Mouse (Mus musculus): ENCODE measurements around the gene Tm9sf1.
A peak's percentile ranks its signal among the peaks of the same experiment; 100 is the strongest.

Tm9sf1 gene

DNA sequence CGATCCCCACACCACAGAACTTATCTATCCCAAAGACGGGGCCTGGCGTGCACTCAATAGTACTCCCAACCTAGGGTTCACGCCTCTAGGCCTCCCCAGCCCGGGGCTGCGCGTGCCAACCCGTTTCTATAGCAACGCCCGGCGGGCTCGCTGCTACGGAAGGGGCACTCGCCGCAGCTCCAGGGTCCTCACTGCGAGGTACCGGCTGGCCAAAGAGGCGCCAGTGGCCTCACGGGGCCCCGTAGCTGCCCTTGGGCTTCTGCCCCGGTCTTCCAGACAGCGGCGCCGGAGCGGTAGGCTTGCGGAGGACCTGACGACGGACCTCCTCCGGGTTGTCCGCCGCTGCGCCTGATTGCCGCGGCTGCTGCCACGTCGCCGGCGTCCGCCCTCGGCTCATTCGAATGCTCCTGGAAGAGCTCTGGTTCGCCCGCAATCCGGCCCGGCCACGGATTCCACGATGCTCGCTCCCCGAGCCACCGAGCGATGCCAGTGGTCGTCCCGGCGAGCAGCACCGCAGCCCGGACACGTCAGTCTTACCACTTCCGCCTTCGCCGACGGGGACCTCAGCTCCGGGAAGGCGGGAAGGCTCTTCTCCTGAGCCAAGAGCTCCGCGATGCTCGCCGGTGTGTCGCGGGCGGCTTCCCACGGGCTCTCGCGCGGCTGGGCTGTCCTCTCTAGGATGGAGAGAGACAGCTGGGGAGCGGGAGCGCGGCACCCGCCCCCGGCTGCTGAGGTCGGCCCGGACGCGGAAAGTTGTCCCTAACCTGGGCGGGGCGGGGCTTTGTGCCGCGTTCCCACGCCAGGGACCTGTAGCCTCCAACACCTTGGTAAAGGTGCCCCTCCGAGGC, at the start of gene Tm9sf1:
TSS of gene Tm9sf1 (minus strand) at position 747 of the 848 bp plus-strand sequence.
- peak; percentile 50 for DNase-seq (ENCODE audit: low read depth, low spot score)

DNA sequence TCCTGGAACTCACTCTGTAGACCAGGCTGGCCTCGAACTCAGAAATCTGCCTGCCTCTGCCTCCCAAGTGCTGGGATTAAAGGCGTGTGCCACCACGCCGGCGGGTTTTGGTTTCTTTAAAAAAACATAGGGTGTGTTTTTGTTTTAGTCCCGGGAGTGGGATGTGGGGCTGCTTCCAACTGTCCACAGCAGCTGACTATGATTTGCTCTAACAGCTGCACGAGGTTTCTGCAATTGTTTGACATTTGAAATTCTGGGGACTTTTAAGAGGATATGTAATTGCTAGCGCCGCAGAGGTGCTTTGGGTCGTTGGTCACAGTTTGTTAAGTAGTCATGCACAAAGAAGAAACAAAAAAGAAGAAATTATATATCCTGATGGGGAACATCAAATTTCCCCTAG, 45.8 kb upstream of the Tm9sf1 start:
- no peak for DNase-seq (ENCODE audit: low read depth, low spot score)

DNA sequence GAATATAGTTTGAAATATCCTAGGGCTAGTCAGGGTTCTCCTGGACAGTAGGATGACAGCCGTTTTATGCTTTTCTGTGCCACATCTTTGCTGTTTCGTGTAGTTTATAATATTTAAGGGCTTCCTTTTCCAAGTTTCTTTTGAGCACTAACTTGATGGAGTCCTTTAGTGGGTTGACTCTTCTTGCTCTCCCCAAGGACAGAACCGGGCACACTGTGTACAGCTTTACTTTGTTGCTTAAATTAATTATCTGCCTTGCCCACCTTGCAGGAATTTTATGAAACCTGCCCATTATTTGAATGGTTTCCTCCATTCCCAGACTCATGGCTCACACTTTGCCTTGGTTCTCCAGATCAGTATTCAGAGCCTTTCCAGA, 38.5 kb upstream of the Tm9sf1 start:
- no peak for DNase-seq (ENCODE audit: low read depth, low spot score)

DNA sequence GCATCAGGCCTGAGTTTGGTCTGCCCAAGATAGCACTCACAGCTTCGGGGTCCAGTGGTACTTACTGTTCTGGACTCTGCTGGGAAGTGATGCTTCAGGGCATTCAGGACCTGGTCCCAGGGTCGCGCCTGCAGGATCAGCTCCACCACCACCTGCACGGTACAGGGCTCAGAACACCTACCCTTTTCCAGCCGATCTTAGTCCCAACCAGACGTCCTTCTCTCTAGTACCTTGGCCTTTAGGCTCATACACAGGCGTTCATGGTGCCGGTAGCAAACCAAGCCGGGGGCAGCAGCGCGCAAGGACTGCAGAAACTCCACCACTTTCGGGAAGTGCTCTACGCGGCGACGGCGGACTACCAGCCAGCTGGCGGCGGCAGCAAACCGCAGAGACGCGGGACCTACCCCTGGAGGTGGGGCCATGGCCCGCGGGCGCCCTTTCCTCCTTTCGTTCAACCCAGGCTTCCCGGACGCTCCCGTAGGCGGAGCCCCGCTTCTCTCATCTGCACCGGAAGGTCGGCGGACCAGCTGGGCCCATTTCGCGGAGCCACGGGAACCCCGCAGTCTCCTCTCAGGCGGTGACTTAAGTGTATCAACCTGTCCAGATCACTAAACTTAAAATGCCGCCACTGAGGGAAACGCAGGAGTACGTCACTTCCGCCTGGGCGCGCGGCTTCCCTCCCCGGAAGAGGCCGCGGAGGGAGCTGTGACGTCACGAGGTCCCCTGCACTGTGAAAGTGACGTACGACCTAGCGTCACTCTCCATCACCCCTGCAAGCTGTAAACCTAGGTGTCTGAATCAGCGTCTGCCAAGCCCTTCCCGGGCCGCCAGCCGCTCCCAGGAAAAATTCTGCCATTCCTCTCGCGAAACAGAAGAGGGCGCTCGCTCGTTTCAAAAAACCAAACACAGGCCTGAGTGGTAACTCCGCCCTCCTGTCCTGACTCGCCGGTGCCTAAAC, 37.8 kb upstream of the Tm9sf1 start, which contains the start of gene Tinf2:
TSS of gene Tinf2 (minus strand) at position 661 of the 958 bp plus-strand sequence.
- peak; percentile 96 for DNase-seq (ENCODE audit: low read depth, low spot score)

DNA sequence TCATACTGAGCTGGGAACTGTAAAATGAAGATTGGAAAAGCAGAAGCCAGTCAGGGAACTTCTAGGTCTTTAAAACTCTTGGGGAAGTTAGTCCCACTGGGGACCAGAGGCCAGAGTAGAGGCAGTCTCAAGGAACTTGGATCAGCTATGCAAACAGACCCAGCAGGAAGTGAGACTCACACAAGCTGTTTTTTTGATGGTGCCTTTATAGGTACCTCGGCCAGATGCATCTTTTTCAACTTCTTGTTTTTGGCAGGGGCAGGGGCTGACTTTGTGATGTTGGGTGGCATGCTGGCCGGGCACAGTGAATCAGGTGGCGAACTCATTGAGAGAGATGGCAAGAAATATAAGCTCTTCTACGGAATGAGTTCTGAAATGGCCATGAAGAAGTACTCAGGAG, 34.0 kb upstream of the Tm9sf1 start:
- no peak for DNase-seq (ENCODE audit: low read depth, low spot score)

DNA sequence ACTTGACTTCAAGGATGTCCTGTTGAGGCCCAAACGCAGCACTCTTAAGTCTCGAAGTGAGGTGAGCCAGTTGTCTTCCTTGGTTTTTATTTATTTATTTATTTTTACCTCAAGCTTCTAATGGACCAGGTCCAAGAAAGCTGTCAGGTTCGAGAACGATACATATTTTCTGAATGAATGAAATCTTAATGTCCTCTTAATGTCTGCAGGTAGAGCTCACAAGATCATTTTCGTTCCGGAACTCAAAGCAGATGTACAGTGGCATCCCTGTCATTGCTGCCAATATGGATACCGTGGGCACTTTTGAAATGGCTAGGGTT, 29.1 kb upstream of the Tm9sf1 start:
- DNase-seq (ENCODE audit: low read depth, low spot score): no peak

DNA sequence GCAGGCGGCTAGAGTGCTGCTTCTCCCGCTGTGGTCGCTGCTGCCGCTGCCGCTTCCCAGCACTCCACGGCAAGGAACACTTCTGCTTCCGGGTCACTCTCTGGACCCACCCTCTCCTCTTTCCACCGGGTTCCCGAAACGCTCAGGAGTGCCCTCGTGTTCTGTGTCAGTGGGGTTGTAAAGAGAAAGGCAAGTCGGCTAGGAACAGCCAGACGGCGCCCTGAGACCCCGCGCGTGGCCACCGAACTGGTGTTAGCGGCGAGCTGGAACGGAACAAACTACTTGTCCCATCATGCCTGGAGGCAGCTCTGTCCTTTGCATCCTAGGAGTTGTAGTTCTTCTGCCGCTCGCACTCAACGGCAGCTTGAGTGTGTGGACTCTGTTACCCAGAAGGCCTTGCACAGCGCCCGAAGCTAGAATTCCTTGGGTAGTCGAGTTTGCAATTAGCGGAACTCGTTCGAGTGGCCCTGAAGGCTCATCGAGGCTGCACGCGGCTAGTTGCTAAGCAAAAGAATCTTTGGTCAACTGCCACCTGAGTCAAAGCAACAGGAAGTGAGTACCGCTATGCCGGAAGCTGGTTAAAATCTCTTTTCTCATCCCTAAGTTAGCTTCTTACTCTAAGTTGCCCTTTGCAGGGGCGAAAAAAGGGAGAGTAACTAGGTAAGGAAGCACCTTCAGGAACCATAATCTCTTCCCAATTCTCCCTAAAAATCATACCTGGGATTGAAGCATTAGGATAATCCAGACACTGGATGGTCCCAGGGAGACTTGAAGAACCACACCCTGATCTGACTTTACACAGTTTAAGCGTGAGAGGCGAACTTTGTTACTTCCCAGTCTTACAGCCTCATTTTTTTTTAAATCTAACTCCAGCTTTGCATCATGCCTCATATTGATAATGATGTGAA, 28.5 kb upstream of the Tm9sf1 start, which contains the start of the genes Gmpr2 and Nedd8:
TSS of gene Gmpr2 (plus strand) at position 109 of the 908 bp plus-strand sequence.
TSS of gene Nedd8 (minus strand) at position 292 of the 908 bp plus-strand sequence.
- DNase-seq (ENCODE audit: low read depth, low spot score): peak; percentile 95

DNA sequence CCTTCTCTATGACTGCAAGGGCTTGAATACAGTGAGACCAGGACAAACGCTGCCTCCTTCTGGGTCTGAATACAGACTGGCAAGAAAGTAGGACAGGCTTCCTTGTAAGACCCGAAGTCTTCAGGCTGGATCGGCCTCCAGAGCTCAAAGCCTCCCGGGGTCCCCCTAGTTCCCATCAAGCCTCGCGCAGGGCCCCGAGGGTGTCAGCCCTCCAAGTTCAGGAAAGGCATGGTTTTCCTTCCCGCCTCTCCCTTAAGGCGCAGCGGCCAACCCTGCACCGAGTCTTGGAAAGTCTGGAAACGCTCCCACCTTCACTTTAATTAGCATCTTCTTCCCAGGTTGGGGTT, 27.9 kb upstream of the Tm9sf1 start:
- DNase-seq (ENCODE audit: low read depth, low spot score): no peak

DNA sequence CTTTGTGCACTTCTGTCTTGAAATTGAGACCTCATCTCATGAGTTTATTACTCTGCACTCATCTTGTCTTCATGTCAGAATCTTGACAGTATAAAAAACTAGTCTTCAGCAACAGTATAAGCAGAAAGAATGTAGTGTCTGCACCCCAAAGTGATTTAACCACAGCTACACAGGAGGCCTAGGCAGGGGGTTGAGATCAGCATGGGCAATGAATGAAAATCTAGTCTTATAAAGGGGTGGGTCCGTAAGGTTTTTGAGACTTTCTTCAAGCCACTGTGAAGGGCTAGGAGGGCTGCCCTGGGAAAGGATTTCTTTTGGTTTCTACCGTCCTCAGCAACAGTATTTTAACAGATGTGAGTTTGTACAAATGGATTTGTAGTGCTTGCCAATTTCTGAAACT, 17.0 kb upstream of the Tm9sf1 start:
- DNase-seq (ENCODE audit: low read depth, low spot score): no peak

DNA sequence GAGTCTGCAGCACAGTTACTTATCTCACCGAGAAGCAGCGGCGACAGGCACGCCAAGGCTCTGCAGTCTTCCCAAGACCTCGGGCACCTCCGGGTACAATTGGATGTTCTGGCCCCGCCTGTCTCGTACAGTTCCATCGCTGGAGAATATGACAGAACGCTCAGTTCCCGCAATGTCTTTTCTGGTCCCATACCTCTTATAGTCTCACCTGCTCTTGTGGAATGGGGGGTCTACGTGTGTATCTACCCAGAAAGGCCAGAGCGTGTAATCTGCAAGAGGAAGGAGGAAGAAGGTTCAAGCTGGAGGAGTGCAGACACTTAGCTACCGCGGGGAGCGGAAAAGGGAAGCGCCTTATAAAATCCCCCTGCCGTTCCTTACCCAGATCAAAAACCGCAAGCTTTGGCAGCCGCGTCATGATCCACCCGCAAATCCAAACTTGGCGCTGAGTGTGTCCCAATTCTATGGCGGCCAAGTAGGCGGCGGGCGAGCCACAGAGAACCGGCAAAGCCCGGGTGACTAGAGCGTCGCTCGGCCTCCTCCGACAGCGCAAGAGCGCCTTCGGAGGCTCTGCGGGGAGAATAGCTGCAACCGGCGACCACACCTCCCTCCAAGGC, 16.5 kb upstream of the Tm9sf1 start, which contains the start of gene Mdp1:
TSS of gene Mdp1 (minus strand) at position 549 of the 614 bp plus-strand sequence.
- peak; percentile 52 for DNase-seq (ENCODE audit: low read depth, low spot score)

DNA sequence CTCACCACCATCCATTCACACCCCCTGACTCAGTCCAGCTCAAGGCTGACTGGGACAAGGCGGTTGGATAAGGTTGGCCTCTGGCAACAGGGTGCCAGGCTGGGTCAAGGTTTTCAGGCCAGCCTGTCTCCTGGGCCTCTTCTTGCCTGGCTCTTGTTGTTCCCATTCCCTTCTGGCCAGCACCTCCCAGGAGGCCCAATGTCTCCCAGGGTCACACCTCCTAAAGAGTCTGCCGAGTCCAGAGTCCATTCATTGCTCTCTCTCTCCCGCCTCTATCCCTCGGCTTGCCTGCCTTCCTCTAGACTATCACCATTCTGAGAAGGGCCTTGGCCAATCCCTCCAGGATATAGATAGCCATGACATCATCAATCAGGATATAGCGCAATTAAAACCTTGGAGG, 14.4 kb upstream of the Tm9sf1 start:
- no peak for DNase-seq (ENCODE audit: low read depth, low spot score)

DNA sequence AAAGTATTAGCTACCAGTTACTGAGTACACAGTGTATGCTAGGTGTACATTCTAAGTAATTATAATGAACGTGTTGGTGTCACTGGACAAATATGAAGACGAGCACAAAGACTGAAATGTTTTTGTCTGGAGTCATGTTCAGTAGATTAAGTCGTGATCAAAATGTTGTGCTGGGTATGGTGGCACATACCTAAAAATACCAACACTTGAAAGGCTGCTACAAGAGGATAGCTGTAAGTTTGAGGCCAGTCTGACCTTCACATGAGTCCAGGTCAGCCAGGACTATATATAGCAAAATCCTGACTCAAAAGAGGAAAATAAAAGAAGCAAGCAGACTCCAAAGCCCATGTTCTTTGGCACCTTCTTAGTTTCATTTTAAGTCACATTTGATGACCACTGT, 13.3 kb upstream of the Tm9sf1 start:
- DNase-seq (ENCODE audit: low read depth, low spot score): no peak

DNA sequence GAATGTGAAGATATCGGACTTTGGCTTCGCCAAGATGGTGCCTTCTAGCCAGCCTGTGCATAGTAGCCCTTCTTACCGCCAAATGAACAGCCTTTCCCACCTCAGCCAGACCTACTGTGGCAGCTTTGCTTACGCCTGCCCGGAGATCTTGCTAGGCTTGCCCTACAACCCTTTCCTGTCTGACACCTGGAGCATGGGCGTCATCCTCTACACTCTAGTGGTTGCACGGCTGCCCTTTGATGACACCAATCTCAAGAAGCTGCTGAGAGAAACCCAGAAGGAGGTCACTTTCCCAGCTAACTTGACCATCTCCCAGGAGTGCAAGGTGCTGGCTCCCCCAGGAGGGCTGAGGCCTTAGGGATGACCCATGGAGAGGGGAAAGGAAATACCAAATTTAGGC, 7.9 kb upstream of the Tm9sf1 start:
- DNase-seq (ENCODE audit: low read depth, low spot score): no peak

DNA sequence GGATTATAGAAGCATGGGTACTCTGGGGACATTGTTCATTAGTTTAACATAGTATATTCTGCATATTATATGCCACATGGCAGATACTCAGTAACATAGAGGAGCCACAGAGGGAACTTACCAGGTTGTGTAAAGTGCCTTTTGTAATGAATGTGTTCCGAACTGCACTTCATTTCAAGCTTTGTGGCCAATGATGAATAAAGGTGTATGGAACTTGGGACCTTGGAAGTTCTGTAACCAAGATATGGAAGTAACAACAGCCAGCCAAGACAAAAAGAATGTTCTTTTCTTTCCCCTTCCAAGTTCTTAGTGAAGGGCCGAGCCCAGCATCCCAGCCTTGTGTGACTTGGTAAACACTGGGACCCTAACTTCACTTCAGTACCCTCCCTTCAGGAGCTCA, 6.3 kb upstream of the Tm9sf1 start, which contains the start of gene Tssk4:
TSS of gene Tssk4 (plus strand) at position 301 of the 400 bp plus-strand sequence.
- DNase-seq (ENCODE audit: low read depth, low spot score): no peak

DNA sequence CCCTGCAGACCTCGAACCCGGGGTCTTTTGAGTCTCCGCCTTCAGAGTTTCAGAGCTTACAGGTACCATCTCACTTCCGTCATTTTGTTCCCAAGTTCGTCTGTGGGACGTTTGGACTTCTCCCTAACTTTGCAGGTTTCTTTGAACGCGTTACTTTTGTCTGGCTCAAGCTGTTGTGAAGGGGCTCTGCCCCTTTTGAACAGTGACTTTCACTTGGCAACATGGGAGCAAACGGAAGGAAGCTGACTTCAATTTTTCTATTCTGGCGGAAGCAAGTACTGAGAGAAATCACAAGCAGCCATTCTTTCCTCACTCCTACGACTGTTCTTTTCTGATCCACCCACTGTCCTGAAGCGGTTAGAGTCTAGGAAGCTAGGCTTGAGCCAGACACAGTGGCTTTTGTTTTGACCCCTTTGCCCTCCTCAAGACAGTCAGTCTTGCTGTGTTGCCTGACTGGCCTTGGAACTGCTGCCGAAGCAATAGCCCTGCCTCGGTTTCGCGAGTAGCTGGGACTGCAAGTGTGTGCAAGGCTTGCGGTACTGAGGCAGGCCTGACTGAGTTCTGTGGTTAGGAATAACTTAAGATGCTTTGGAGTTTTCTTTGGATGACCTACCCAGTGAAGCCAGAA, 769 bp upstream of the Tm9sf1 start:
- DNase-seq (ENCODE audit: low read depth, low spot score): no peak

DNA sequence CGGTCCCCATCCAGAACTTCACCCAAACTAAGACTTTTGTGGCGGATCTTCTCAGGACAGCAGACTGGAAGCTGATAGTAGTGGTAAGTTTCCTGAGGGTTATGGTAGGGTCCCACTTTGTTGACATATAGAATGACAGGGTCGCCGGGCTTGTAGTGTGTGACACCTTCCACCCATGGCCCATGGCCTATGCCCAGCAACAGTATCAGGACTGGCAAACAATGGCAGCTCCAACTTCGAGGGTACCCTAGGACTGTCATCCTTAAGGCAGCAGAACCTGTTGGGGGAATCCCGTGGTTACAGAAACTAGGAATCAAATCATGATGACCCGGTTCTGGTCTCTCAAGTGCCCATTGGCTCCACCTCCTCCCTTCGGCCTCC, 937 bp downstream of the Tm9sf1 start:
- no peak for DNase-seq (ENCODE audit: low read depth, low spot score)

DNA sequence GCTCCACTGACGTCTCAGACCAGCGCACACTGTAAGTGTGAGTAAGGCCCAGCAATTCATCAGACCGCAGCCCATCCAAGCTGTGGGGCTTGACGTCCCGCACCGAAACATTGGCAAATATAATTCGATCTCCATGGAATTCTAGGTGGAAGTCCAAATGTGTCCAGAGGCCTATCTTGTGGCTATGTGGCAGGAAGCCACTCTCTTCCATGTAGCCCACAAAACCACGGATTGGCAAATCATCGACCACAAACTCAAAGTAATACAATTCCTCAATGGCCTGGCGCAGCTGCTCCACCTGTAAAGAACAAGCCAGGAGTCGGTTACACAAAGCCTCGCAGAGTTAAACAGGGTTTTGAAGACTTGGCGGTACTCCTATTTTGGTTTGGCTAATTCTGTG, 2.3 kb downstream of the Tm9sf1 start:
- no peak for DNase-seq (ENCODE audit: low read depth, low spot score)

DNA sequence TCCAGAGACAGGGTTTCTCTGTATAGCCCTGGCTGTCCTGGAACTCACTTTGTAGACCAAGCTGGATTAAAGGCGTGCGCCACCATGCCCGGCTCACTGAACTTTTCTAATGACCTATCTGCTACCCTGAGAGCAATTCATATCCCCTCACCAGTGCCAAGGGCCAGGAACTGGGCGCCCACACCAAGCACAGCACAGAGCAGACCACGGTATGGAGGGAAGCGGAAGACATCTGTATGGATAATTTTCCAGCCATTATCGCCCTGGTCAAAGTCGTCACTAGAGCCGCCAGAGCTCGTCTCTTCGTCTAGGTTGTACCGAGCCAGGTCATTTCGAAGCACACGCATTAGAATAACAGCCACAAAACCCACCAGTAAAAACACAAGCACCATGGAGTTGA, 2.8 kb downstream of the Tm9sf1 start:
- no peak for DNase-seq (ENCODE audit: low read depth, low spot score)

DNA sequence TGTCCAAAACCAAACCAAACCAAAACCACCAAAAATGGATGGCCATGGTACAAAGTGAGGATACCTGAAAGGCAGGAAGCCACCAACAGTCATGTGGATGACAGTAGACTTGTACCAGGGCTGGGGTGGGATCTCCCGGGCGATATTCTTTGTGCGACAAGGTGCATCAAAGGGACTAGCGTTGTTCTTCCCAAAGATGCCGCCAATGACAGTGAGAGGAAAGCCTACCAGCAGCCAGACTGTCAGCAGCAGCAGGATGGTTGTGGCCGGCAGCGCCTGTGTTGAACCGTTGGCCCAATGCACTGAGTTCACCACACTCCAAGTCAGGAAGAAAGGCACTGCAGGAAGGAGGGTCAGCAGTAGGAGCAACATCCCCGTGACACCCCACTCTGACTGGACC, 5.8 kb downstream of the Tm9sf1 start, which contains the start of gene Gm49378:
TSS of gene Gm49378 (minus strand) at position 101 of the 400 bp plus-strand sequence.
- DNase-seq (ENCODE audit: low read depth, low spot score): no peak

DNA sequence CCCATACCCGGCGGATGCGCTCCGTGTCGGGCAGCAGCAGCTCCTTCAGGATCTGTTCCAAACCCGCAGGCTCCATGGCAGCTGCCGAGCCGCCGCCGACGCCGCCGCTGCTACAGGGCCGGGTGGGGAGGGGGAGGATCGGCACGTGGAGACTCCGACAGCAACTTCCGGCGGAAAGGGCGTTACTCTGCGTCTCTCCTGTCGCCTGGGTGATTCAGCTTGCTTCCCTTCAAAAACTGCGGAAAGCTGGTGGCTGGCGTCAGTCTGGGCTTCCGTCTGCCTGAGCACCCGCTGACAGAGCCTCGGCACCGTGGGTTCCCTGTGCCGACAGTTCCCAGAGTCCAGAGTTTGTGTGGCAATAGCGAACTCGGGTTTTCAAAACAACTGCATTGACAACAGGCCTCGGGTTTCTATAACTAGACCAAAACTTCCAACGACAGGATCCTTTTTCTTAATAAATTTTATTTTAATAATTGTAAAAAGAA, 8.0 kb downstream of the Tm9sf1 start, which contains the start of gene Ipo4:
TSS of gene Ipo4 (minus strand) at position 435 of the 485 bp plus-strand sequence.
- peak; percentile 71 for DNase-seq (ENCODE audit: low read depth, low spot score)

Data from WW6 (cell line).